9 mouse cellular contexts compared by ENCODE assay signal in the genomic region with DNA sequence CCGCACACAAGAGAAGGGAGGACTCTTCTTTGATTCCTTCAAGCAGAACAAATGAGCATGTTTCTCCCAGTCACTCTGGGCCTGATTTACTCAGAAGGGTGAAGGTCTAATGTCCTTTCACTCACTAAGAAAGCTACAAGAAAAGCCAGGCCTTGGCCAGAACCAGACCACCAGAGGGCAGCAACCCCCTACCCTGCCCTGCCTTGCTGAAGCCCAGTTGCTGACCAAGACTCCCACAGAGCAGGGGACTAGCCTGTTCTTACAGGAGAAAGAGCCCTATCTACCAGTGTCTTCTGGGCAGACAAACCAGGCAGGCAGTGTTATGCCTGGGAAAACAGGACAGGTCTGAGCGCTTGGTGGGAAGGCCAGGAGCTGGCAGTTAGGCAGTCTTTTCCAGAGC. TPM values are rescaled to one million over a fixed set of nuclear protein-coding genes. Genes with fewer than 3 reads are reported as not detected.
DNase-seq lines count a peak whose midpoint lies in the region; ATAC-seq lines count a peak whose summit lies in the region.
"Had no signal": no experiment of that assay in that cellular context is flagged by ENCODE, and none has a peak within 500 bp of the region (broad histone marks: within the 10 kb centered on the region; RNA-seq: fewer than 3 reads in every experiment).

No protein-coding gene starts in this region.

- peaks cover 6% of the 10 kb centered on the region for H3K4me1 ChIP-seq in heart, embryonic 11.5 days (ENCODE audit: control insufficient read depth, insufficient read depth, low read length)
- peaks cover 15% of the 10 kb centered on the region for H3K4me1 ChIP-seq in midbrain, embryonic 12.5 days

- no peak overlapping the region for H3K4me2 ChIP-seq in heart, embryonic 11.5 days
- no peak overlapping the region for H3K4me2 ChIP-seq in midbrain, embryonic 12.5 days (replicated peaks)
- H3K4me2 ChIP-seq: heart, embryonic 15.5 days had no signal

- H3K27ac ChIP-seq in heart, embryonic 11.5 days (ENCODE audit: low read depth, low read length): no peak overlapping the region
- H3K27ac ChIP-seq in midbrain, embryonic 12.5 days (replicated peaks): peak overlapping the region; percentile 12
- H3K27ac ChIP-seq: heart, embryonic 15.5 days had no signal

- H3K36me3 ChIP-seq in heart, embryonic 11.5 days (ENCODE audit: control insufficient read depth, insufficient read depth, low read length): no peaks in the 10 kb centered on the region; the same call in 1 of the 2 replicates
- H3K36me3 ChIP-seq in midbrain, embryonic 12.5 days: 0 out of 2 replicates have a peak, but pooled peaks cover 2% of the 10 kb centered on the region

- no peaks in the 10 kb centered on the region for H3K27me3 ChIP-seq in heart, embryonic 11.5 days (ENCODE audit: control insufficient read depth, insufficient read depth, low read length)
- no peaks in the 10 kb centered on the region for H3K27me3 ChIP-seq in midbrain, embryonic 12.5 days
- H3K27me3 ChIP-seq: heart, embryonic 15.5 days had no signal

- 26% methylated on average over 2 of the region's 2 CpGs for WGBS in heart, embryonic 11.5 days (ENCODE audit: insufficient replicate concordance)
- WGBS in midbrain, embryonic 12.5 days: 26% methylated on average over 2 of the region's 2 CpGs

- ATAC-seq in CD4-positive, CD25-positive, alpha-beta regulatory T cell, adult 4 months: no peak
- ATAC-seq in heart, embryonic 11.5 days (replicated peaks; ENCODE audit: insufficient number of reproducible peaks, low FRiP score, low TSS enrichment): 0 out of 2 replicates have a peak, but pooled peaks have one; percentile 33
- ATAC-seq in midbrain, embryonic 12.5 days (ENCODE audit: low FRiP score, low read depth): peak; percentile 50; the same call in 1 of the 2 replicates

- peak; percentile 24 for DNase-seq in CD4-positive, CD25-positive, alpha-beta regulatory T cell, adult 2 months (ENCODE audit: low read depth, low spot score)
- DNase-seq in 3T3-L1 (ENCODE audit: low read depth, low spot score): peak; percentile 95
- DNase-seq in embryo, embryonic 10 days (ENCODE audit: low spot score): peak; percentile 86
- DNase-seq in kidney, postnatal 4 days: peak; percentile 90 to 92
- DNase-seq in T-cell, adult 2 months (ENCODE audit: low spot score): no peak

- no peaks in the 10 kb centered on the region for H3K9me3 ChIP-seq in heart, embryonic 11.5 days (replicated peaks; ENCODE audit: control insufficient read depth, low read length)
- H3K9me3 ChIP-seq in midbrain, embryonic 12.5 days: no peaks in the 10 kb centered on the region
- H3K9me3 ChIP-seq: heart, embryonic 15.5 days had no signal

- no peak overlapping the region for H3K9ac ChIP-seq in heart, embryonic 11.5 days (ENCODE audit: low read depth, low read length)
- H3K9ac ChIP-seq in midbrain, embryonic 12.5 days (replicated peaks): no peak overlapping the region
- H3K9ac ChIP-seq: heart, embryonic 15.5 days had no signal

- H3K4me3 ChIP-seq in heart, embryonic 11.5 days (ENCODE audit: low read depth, low read length): no peak overlapping the region
- no peak overlapping the region for H3K4me3 ChIP-seq in midbrain, embryonic 12.5 days
- H3K4me3 ChIP-seq: heart, embryonic 15.5 days had no signal

RNA-seq across cellular contexts. Expression of a gene that starts 12.3 kb away (rescaled TPM):
- polyA plus RNA-seq in CD4-positive, CD25-positive, alpha-beta regulatory T cell, adult 4 months (2017; shearing (Covaris generic)): 1 to 10 TPM in 1 of 2 experiments, under 1 TPM in 1; 0.97 to 1.5 TPM
- 15.0 and 17.1 TPM in 2 replicates for polyA plus RNA-seq in heart, embryonic 11.5 days (2014; fragmentation: Nextera tagmentation; extraction: Ambion mirVana)
- 29.9 and 30.9 TPM in 2 replicates for polyA plus RNA-seq in midbrain, embryonic 12.5 days (2016; fragmentation: Nextera tagmentation; extraction: Ambion mirVana)

RNA-seq across cellular contexts. Expression of a gene that starts 13.1 kb away (rescaled TPM):
- 1 to 10 TPM; 1.2 to 1.4 TPM for polyA plus RNA-seq in CD4-positive, CD25-positive, alpha-beta regulatory T cell, adult 4 months (2017; shearing (Covaris generic))
- 21.0 and 21.1 TPM in 2 replicates for polyA plus RNA-seq in heart, embryonic 11.5 days (2014; fragmentation: Nextera tagmentation; extraction: Ambion mirVana)
- polyA plus RNA-seq in midbrain, embryonic 12.5 days (2016; fragmentation: Nextera tagmentation; extraction: Ambion mirVana): 86.8 and 94.2 TPM in 2 replicates

RNA-seq across cellular contexts. Expression of a gene that starts 34.2 kb away (rescaled TPM):
- not detected for polyA plus RNA-seq in CD4-positive, CD25-positive, alpha-beta regulatory T cell, adult 4 months (2017; shearing (Covaris generic))
- 6.4 and 8.2 TPM in 2 replicates for polyA plus RNA-seq in heart, embryonic 11.5 days (2014; fragmentation: Nextera tagmentation; extraction: Ambion mirVana)
- polyA plus RNA-seq in midbrain, embryonic 12.5 days (2016; fragmentation: Nextera tagmentation; extraction: Ambion mirVana): 20.1 and 23.5 TPM in 2 replicates
